Mouse (Mus musculus) intestine, embryonic 16.5 days (tissue): ENCODE data around the gene Foxo3. TPM values are rescaled to one million over a fixed set of nuclear protein-coding genes. Genes with fewer than 3 reads are reported as not detected.
A peak's percentile ranks its signal among the peaks of the same experiment; 100 is the strongest.

Source experiments
- ATAC-seq: fragments of 200-750 bp; cut with Nextera tagmentation; 2 replicates; pipeline ENCODE4 v1.8.0; 2017; ENCODE audit warnings: moderate TSS enrichment, moderate library complexity
- H3K27ac ChIP-seq: fragments of 300-500 bp; sonication (generic); 2 replicates; pipeline ENCODE4 v1.5.1; 2014; ENCODE audit warnings: mild to moderate bottlenecking, low read length
- H3K27me3 ChIP-seq: fragments of 300-500 bp; sonication (generic); replicated peaks from 2 replicates; pipeline ENCODE4 v1.6.1; 2014; ENCODE audit warnings: low read length, control low read depth, mixed read lengths; ENCODE audit not compliant: control insufficient read depth, insufficient read depth
- H3K36me3 ChIP-seq: fragments of 300-500 bp; sonication (generic); 2 replicates; pipeline ENCODE4 v1.6.1; 2014; ENCODE audit warnings: low read length, control low read depth; ENCODE audit not compliant: control insufficient read depth, insufficient read depth
- H3K4me1 ChIP-seq: fragments of 300-500 bp; sonication (generic); 2 replicates; pipeline ENCODE4 v1.6.1; 2014; ENCODE audit warnings: low read length, control low read depth, mixed read lengths; ENCODE audit not compliant: control insufficient read depth, insufficient read depth
- H3K4me2 ChIP-seq: fragments of 300-500 bp; sonication (generic); 2 replicates; pipeline ENCODE4 v1.6.1; 2014; ENCODE audit warnings: low read depth, low read length, control low read depth
- H3K4me3 ChIP-seq: fragments of 300-500 bp; sonication (generic); 2 replicates; pipeline ENCODE4 v1.5.1; 2014; ENCODE audit warnings: mild to moderate bottlenecking, low read length
- H3K9ac ChIP-seq: fragments of 300-500 bp; sonication (generic); 2 replicates; pipeline ENCODE4 v1.6.1; 2014; ENCODE audit warnings: low read depth, low read length
- H3K9me3 ChIP-seq: fragments of 300-500 bp; sonication (generic); 2 replicates; pipeline ENCODE4 v1.6.1; 2016; ENCODE audit warnings: low read length, control low read depth; ENCODE audit not compliant: control insufficient read depth
- WGBS: fragments of 180-500 bp; shearing (Covaris S2); extraction: QIAGEN DNeasy Blood & Tissue Kit; methylation state at CpG from one replicate; pipeline ENCODE4 v1.1.7; 2014; 5-methylcytosine and 5-hydroxymethylcytosine counted together
- polyA plus RNA-seq: library from polyadenylated mRNA; unstranded; fragments of >200 nt; fragmentation: Nextera tagmentation; extraction: Ambion mirVana; gene quantifications from 2 replicates; pipeline ENCODE4 v1.2.1, GENCODE M21; 2015

The Foxo3 gene
- 4.8 and 5.6 TPM in 2 replicates for polyA plus RNA-seq

- Histone ChIP-seq H3K27ac (peak within 1 kb of the TSS; percentile 99), H3K36me3 (no peaks in the 10 kb centered on the region), H3K4me3 (peak within 1 kb of the TSS; percentile 82), H3K27me3 (no peaks in the 10 kb centered on the region), H3K9me3 (no peaks in the 10 kb centered on the region), H3K4me1 (peaks cover 30% of the 10 kb centered on the region), H3K9ac (peak within 1 kb of the TSS; percentile 93), H3K4me2 (peak within 1 kb of the TSS; percentile 97)
- WGBS: under 1% methylated on average over 68 of the region's 88 CpGs
- peak; percentile 79 for ATAC-seq
Measured at GRCm38 (mm10) chr10:42276507-42277345, at the start of gene Foxo3. Gene Foxo3 (minus strand): TSS chr10:42276755.

GRCm38 (mm10) chr10:42325305-42325704, 48.8 kb upstream of the Foxo3 start:
- H3K4me2 ChIP-seq: no peak overlapping the region
- H3K9ac ChIP-seq: no peak overlapping the region
- H3K4me1 ChIP-seq: no peaks in the 10 kb centered on the region
- no peak for ATAC-seq
- no peaks in the 10 kb centered on the region for H3K9me3 ChIP-seq
- WGBS: 85% methylated on average over 10 of the region's 10 CpGs
- no peak overlapping the region for H3K27ac ChIP-seq
- H3K27me3 ChIP-seq: no peaks in the 10 kb centered on the region
- no peak overlapping the region for H3K4me3 ChIP-seq
- H3K36me3 ChIP-seq: 0 out of 2 replicates have a peak, but pooled peaks cover 2% of the 10 kb centered on the region

GRCm38 (mm10) chr10:42323978-42324377, 47.4 kb upstream of the Foxo3 start:
- ATAC-seq: no peak

GRCm38 (mm10) chr10:42313222-42313786, 36.7 kb upstream of the Foxo3 start:
- 64% methylated on average over 22 of the region's 22 CpGs for WGBS
- Histone ChIP-seq H3K27me3 (no peaks in the 10 kb centered on the region), H3K36me3 (no peaks in the 10 kb centered on the region)

More at GRCm38 (mm10) chr10:42323978-42324377, 47.4 kb upstream of the Foxo3 start:
- no peak overlapping the region for H3K27ac ChIP-seq
- 0 out of 2 replicates have a peak, but pooled peaks cover 2% of the 10 kb centered on the region for H3K36me3 ChIP-seq
- H3K4me2 ChIP-seq: no peak overlapping the region
- no peaks in the 10 kb centered on the region for H3K27me3 ChIP-seq
- no peak overlapping the region for H3K9ac ChIP-seq
- no peaks in the 10 kb centered on the region for H3K9me3 ChIP-seq
- H3K4me3 ChIP-seq: no peak overlapping the region
- no peaks in the 10 kb centered on the region for H3K4me1 ChIP-seq

GRCm38 (mm10) chr10:42312557-42312956, 36.0 kb upstream of the Foxo3 start:
- Histone ChIP-seq H3K27ac (no peak overlapping the region), H3K36me3 (no peaks in the 10 kb centered on the region), H3K4me3 (no peak overlapping the region), H3K27me3 (no peaks in the 10 kb centered on the region), H3K4me1 (0 out of 2 replicates have a peak, but pooled peaks cover 4% of the 10 kb centered on the region), H3K9ac (no peak overlapping the region), H3K9me3 (no peaks in the 10 kb centered on the region), H3K4me2 (no peak overlapping the region)
- 67% methylated on average over 1 of the region's 1 CpGs for WGBS
- ATAC-seq: no peak

More at GRCm38 (mm10) chr10:42313222-42313786, 36.7 kb upstream of the Foxo3 start:
- Histone ChIP-seq H3K4me1 (0 out of 2 replicates have a peak, but pooled peaks cover 4% of the 10 kb centered on the region), H3K4me2 (no peak overlapping the region), H3K27ac (no peak overlapping the region), H3K9ac (no peak overlapping the region), H3K9me3 (no peaks in the 10 kb centered on the region), H3K4me3 (no peak overlapping the region)
- ATAC-seq: no peak

- Histone ChIP-seq H3K9me3 (no peaks in the 10 kb centered on the region), H3K9ac (no peak overlapping the region), H3K27ac (no peak overlapping the region), H3K4me1 (0 out of 2 replicates have a peak, but pooled peaks cover 4% of the 10 kb centered on the region), H3K4me3 (peak overlapping the region; percentile 25), H3K36me3 (no peaks in the 10 kb centered on the region), H3K27me3 (no peaks in the 10 kb centered on the region), H3K4me2 (peak overlapping the region; percentile 47)
- no peak for ATAC-seq
- WGBS: 34% methylated on average over 8 of the region's 8 CpGs
Measured at GRCm38 (mm10) chr10:42308687-42308987, 32.1 kb upstream of the Foxo3 start.

GRCm38 (mm10) chr10:42307980-42308686, 31.6 kb upstream of the Foxo3 start:
- no peaks in the 10 kb centered on the region for H3K36me3 ChIP-seq
- H3K27me3 ChIP-seq: no peaks in the 10 kb centered on the region
- peak overlapping the region; percentile 47 for H3K4me2 ChIP-seq
- 10% methylated on average over 20 of the region's 20 CpGs for WGBS
- peak; percentile 28; the same call in 1 of the 2 replicates for ATAC-seq
- 0 out of 2 replicates have a peak overlapping the region, but pooled peaks have one; percentile 21 for H3K9ac ChIP-seq
- H3K27ac ChIP-seq: no peak overlapping the region
- no peaks in the 10 kb centered on the region for H3K9me3 ChIP-seq
- 0 out of 2 replicates have a peak, but pooled peaks cover 4% of the 10 kb centered on the region for H3K4me1 ChIP-seq
- H3K4me3 ChIP-seq: peak overlapping the region; percentile 25

- no peaks in the 10 kb centered on the region for H3K27me3 ChIP-seq
- no peak for ATAC-seq
- 86% methylated on average over 8 of the region's 8 CpGs for WGBS
- H3K4me3 ChIP-seq: no peak overlapping the region
- no peaks in the 10 kb centered on the region for H3K36me3 ChIP-seq
- no peak overlapping the region for H3K9ac ChIP-seq
- H3K4me1 ChIP-seq: 0 out of 2 replicates have a peak, but pooled peaks cover 2% of the 10 kb centered on the region
- H3K4me2 ChIP-seq: no peak overlapping the region
- no peaks in the 10 kb centered on the region for H3K9me3 ChIP-seq
- H3K27ac ChIP-seq: no peak overlapping the region
Measured at GRCm38 (mm10) chr10:42306422-42306821, 29.9 kb upstream of the Foxo3 start.

- H3K27ac ChIP-seq: no peak overlapping the region
- no peak overlapping the region for H3K4me2 ChIP-seq
- H3K36me3 ChIP-seq: no peaks in the 10 kb centered on the region
- H3K4me1 ChIP-seq: no peaks in the 10 kb centered on the region
- no peak overlapping the region for H3K9ac ChIP-seq
- H3K27me3 ChIP-seq: no peaks in the 10 kb centered on the region
- 63% methylated on average over 4 of the region's 4 CpGs for WGBS
- no peak overlapping the region for H3K4me3 ChIP-seq
- no peak for ATAC-seq
- no peaks in the 10 kb centered on the region for H3K9me3 ChIP-seq
Measured at GRCm38 (mm10) chr10:42300805-42301204, 24.2 kb upstream of the Foxo3 start.
